Mouse (Mus musculus) effector memory CD4-positive, alpha-beta T cell, adult 5 months (primary cell): ENCODE measurements around the gene Slco6d1. TPM values are rescaled to one million over a fixed set of nuclear protein-coding genes. Genes with fewer than 3 reads are reported as not detected.

Source experiments
- polyA plus RNA-seq: library from polyadenylated mRNA; unstranded; fragments of 100-300 nt; shearing (Covaris generic); gene quantifications from one replicate; pipeline ENCODE4 v1.2.1, GENCODE M21; 2017

Slco6d1 gene
- not detected for polyA plus RNA-seq

DNA sequence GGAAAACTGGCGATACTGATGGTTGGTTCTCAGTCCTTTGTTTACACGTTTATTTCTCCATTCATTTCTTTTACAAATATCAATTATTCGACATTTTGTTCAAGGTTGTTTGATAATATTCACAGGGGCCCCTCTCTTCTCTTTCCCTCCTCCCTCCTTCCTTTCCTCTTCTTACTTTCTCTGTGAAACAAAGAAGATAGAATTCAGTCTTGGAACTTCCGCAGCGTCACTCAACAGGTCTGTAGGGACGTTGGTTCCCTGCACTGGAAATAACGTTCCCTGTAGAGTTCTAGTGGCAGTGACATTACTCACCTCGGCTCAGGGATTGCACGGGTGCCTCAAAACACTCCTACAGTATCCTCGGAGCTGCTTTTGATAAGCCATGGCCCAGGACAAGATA lies at the start of gene Slco6d1:
Gene Slco6d1, plus strand, starts transcription at position 301 of the 400 bp plus-strand sequence.

